Mouse (Mus musculus) embryonic facial prominence, embryonic 14.5 days (tissue): Measurements from ENCODE around the gene Kxd1. TPM values are rescaled to one million over a fixed set of nuclear protein-coding genes. Genes with fewer than 3 reads are reported as not detected.

Source experiments
- ATAC-seq: fragments of 200-750 bp; cut with Nextera tagmentation; 2 replicates; pipeline ENCODE4 v1.8.0; 2017; ENCODE audit warnings: low read depth, moderate number of reproducible peaks, moderate TSS enrichment
- DNase-seq: peaks from one replicate; pipeline ENCODE4 v3.0.0-alpha.2; 2015; ENCODE audit warnings: low spot score
- H3K27ac ChIP-seq: fragments of 300-500 bp; sonication (generic); replicated peaks from 2 replicates; pipeline ENCODE4 v1.5.1; 2014; ENCODE audit warnings: low read depth, mild to moderate bottlenecking, low read length, moderate library complexity
- H3K27me3 ChIP-seq: fragments of 300-500 bp; sonication (generic); replicated peaks from 2 replicates; pipeline ENCODE4 v1.6.1; 2014; ENCODE audit warnings: low read length; ENCODE audit not compliant: control insufficient read depth, insufficient read depth
- H3K36me3 ChIP-seq: fragments of 300-500 bp; sonication (generic); 2 replicates; pipeline ENCODE4 v1.6.1; 2014; ENCODE audit warnings: low read length, mixed read lengths; ENCODE audit not compliant: control insufficient read depth, insufficient read depth
- H3K4me1 ChIP-seq: fragments of 300-500 bp; sonication (generic); 2 replicates; pipeline ENCODE4 v1.6.1; 2014; ENCODE audit warnings: antibody characterized with exemption, low read length; ENCODE audit not compliant: control insufficient read depth, insufficient read depth
- H3K4me2 ChIP-seq: fragments of 300-500 bp; sonication (generic); 2 replicates; pipeline ENCODE4 v1.6.1; 2014; ENCODE audit warnings: low read depth, mild to moderate bottlenecking, low read length, moderate library complexity, mixed read lengths
- H3K4me3 ChIP-seq: fragments of 300-500 bp; sonication (generic); 2 replicates; pipeline ENCODE4 v1.5.1; 2014; ENCODE audit warnings: low read depth, mild to moderate bottlenecking, low read length
- H3K9ac ChIP-seq: fragments of 300-500 bp; sonication (generic); 2 replicates; pipeline ENCODE4 v1.6.1; 2014; ENCODE audit warnings: low read depth, mild to moderate bottlenecking, low read length, moderate library complexity, mixed read lengths
- H3K9me3 ChIP-seq: fragments of 300-500 bp; sonication (generic); 2 replicates; pipeline ENCODE4 v1.6.1; 2016; ENCODE audit warnings: low read length; ENCODE audit not compliant: control insufficient read depth
- WGBS: fragments of 180-500 bp; shearing (Covaris S2); extraction: QIAGEN DNeasy Blood & Tissue Kit; methylation state at CpG from one replicate; pipeline ENCODE4 v1.1.7; 2014; 5-methylcytosine and 5-hydroxymethylcytosine counted together
- polyA plus RNA-seq: library from polyadenylated mRNA; unstranded; fragments of >200 nt; fragmentation: Nextera tagmentation; extraction: Ambion mirVana; gene quantifications from 2 replicates; pipeline ENCODE4 v1.2.1, GENCODE M21; 2014

Kxd1 gene
- polyA plus RNA-seq, 1 experiment from 2014 or later, result 51.0 TPM

DNA sequence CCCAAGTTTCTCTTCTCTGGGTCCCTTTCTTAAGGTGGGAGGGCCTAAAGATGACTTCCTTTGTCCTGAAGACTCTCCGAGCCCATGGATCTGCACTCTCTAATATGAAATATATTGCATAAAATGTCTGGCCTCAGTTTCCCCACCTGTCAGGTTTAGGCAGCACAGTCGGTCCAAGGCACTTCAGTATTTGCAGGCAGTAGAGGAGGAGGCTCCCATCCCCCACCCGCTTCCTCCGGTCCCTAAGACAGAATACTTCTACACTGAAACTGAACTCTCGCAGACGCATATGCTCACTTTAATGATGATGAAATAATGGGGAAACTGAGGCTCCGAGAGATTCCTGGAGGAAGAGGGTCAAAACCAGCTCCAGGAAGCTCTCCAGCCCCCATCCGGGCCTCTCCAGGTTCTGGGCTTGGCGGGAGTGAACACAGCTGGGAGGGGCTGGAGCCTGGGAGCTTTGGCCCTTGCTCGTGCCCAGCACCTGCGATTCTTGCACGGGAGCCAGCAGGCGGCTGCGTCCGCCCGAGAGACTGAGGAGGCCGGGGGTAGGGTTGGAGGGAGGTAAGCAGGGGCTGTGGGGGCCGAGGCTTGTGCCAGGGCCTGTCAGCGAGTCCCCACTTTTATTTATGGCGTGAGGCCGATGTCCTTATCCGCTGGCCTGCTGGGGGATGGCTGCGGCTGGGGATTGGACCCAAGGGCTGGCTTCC lies 25.8 kb downstream of the Kxd1 start:
- Histone ChIP-seq H3K9ac (0 out of 2 replicates have a peak overlapping the region, but pooled peaks have one; percentile 20), H3K36me3 (peaks cover 10% of the 10 kb centered on the region), H3K27ac (no peak overlapping the region), H3K4me3 (no peak overlapping the region), H3K4me2 (peak overlapping the region; percentile 8; the same call in 1 of the 2 replicates), H3K27me3 (peaks cover 37% of the 10 kb centered on the region), H3K4me1 (peaks cover 41% of the 10 kb centered on the region), H3K9me3 (no peaks in the 10 kb centered on the region)
- 26% methylated on average over 12 of the region's 23 CpGs for WGBS
- DNase-seq (peak; percentile 58), ATAC-seq (no peak)

DNA sequence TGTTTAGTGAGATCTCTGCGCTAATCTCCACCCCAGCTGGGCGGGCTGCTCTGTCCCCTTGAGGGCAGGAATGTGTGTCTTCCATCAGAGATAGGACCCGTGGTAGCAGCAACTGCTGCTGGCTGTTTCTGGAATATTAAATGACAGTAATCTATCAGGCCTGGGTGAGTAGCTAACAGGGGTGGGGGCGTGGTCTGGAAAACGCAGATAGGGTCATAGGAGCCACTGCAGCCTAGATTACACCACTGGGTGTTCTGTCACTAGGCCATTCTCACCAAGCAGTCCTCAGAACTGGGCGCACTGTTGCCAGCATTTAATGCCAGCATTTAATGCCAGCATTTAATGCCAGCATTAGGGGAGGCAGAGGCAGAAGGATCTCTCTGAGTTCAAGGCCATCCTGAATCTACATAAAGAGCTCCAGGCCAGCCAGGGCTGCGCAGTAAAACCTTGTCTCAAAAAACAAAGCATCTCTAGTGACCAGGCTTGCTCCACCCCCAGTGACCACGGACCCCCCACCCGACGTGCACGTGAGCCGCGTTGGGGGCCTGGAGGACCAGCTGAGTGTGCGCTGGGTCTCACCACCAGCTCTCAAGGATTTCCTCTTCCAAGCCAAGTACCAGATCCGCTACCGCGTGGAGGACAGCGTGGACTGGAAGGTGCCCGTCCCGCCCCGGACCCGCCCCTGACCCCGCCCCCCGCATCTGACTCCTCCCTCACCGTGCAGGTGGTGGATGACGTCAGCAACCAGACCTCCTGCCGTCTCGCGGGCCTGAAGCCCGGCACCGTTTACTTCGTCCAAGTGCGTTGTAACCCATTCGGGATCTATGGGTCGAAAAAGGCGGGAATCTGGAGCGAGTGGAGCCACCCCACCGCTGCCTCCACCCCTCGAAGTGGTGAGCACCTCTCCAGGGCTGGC lies 27.1 kb downstream of the Kxd1 start:
- no peaks in the 10 kb centered on the region for H3K9me3 ChIP-seq
- DNase-seq (peak; percentile 53), ATAC-seq (no peak)
- H3K4me1 ChIP-seq, result peaks cover 40% of the 10 kb centered on the region
- WGBS, result 15% methylated on average over 35 of the region's 39 CpGs
- no peak overlapping the region; the same call in 1 of the 2 replicates for H3K4me3 ChIP-seq
- peak overlapping the region; percentile 31 for H3K4me2 ChIP-seq
- no peak overlapping the region for H3K27ac ChIP-seq
- peaks cover 10% of the 10 kb centered on the region for H3K36me3 ChIP-seq
- H3K27me3 ChIP-seq, result peaks cover 41% of the 10 kb centered on the region
- no peak overlapping the region for H3K9ac ChIP-seq

DNA sequence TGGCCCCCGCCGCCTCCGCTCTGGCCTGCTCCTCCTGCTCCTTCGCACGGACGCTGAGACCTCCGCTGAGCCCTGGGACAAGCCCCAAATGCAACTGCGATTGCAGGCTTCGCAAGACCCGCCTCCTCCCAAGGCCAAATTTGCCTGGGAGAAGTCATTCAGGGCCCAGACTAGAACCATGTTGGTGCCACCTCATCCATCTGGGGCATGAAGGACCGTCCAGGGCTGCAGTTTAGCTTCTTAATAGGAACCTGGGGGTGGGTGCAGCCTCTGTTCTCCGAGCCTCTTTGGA lies 32.0 kb downstream of the Kxd1 start:
- peaks cover 36% of the 10 kb centered on the region for H3K4me1 ChIP-seq
- peak overlapping the region; percentile 81 for H3K4me2 ChIP-seq
- peak overlapping the region; percentile 71 for H3K9ac ChIP-seq
- no peaks in the 10 kb centered on the region for H3K36me3 ChIP-seq
- H3K9me3 ChIP-seq, result no peaks in the 10 kb centered on the region
- DNase-seq, result no peak
- H3K4me3 ChIP-seq, result peak overlapping the region; percentile 56
- no peak overlapping the region for H3K27ac ChIP-seq
- peaks cover 63% of the 10 kb centered on the region for H3K27me3 ChIP-seq
- no peak for ATAC-seq
- 8% methylated on average over 9 of the region's 12 CpGs for WGBS

DNA sequence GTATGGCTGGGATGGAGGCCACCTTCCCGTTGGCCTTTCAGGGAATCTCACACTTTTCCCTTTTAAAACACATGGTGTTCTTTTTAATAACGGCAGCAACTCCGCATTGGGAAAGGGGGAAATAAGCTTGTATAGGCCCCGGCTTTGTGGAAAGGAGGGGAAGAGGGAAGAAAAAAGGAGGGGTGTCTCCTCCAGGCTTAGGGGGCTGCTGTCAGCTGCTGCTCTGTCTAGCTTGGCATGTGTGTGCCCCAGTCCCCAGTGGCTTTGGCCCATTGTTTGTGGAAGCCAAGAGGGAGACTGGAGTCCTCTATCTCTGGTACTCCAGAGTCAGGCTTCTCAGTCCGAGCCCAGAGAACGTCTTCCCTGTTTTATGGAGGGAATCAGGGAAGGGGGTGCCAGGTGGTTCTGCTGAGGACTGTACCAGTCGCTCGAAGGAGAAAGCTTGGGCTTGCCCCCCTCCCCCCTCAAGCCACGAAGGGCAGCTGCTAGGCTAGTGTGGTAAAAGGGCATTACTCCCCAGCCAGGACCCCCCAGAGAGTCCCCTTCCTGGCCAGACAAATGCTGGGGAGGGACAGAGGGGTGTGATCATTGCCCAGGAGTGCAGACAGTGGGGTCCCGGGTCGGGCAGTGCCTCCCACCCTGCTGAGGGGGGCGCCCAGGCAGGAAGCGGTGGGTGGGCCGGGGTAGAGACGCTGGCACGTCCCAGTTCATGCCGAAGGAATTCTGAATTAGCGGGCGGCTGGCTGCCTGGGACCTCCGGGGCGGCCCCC lies 32.6 kb downstream of the Kxd1 start:
- H3K9me3 ChIP-seq, result no peaks in the 10 kb centered on the region
- no peak for DNase-seq
- peak overlapping the region; percentile 56 for H3K4me3 ChIP-seq
- 4% methylated on average over 15 of the region's 21 CpGs for WGBS
- H3K27me3 ChIP-seq, result peaks cover 64% of the 10 kb centered on the region
- H3K9ac ChIP-seq, result peak overlapping the region; percentile 71
- no peaks in the 10 kb centered on the region for H3K36me3 ChIP-seq
- peak overlapping the region; percentile 49; the same call in 1 of the 2 replicates for H3K27ac ChIP-seq
- H3K4me1 ChIP-seq, result peaks cover 36% of the 10 kb centered on the region
- H3K4me2 ChIP-seq, result peak overlapping the region; percentile 81
- peak; percentile 5; the same call in 1 of the 2 replicates for ATAC-seq

DNA sequence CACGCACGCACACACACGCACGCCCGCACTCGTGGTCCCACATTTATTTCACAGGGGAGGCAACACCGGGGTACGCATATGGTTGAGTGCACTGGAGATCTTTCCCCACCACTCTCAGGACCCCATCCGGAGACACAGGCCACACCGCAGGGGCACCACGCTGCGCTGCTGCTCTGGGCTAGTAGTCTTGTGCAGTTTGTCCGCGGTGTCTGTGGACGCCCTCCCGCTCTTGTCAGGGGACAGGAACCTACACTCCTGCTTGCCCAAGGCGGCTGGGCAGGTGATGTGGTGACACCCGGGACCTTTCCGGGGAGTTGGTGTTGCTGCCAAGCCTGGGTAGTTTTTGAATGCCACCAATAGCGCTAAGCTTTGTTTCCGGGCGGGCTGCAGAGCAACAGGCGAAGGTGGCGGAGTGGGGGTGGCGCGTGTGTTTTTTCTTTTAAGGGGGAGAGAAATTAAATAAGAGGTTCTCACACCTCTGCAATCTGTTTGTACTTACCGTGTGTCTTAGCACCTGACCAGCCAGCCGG lies 33.3 kb downstream of the Kxd1 start:
- H3K27ac ChIP-seq, result no peak overlapping the region; the same call in 1 of the 2 replicates
- peak overlapping the region; percentile 81 for H3K4me2 ChIP-seq
- no peaks in the 10 kb centered on the region for H3K36me3 ChIP-seq
- H3K9me3 ChIP-seq, result no peaks in the 10 kb centered on the region
- WGBS, result 3% methylated on average over 22 of the region's 28 CpGs
- peak overlapping the region; percentile 71 for H3K9ac ChIP-seq
- no peak for ATAC-seq
- H3K4me1 ChIP-seq, result peaks cover 37% of the 10 kb centered on the region
- H3K4me3 ChIP-seq, result peak overlapping the region; percentile 56
- DNase-seq, result no peak
- H3K27me3 ChIP-seq, result peaks cover 71% of the 10 kb centered on the region

DNA sequence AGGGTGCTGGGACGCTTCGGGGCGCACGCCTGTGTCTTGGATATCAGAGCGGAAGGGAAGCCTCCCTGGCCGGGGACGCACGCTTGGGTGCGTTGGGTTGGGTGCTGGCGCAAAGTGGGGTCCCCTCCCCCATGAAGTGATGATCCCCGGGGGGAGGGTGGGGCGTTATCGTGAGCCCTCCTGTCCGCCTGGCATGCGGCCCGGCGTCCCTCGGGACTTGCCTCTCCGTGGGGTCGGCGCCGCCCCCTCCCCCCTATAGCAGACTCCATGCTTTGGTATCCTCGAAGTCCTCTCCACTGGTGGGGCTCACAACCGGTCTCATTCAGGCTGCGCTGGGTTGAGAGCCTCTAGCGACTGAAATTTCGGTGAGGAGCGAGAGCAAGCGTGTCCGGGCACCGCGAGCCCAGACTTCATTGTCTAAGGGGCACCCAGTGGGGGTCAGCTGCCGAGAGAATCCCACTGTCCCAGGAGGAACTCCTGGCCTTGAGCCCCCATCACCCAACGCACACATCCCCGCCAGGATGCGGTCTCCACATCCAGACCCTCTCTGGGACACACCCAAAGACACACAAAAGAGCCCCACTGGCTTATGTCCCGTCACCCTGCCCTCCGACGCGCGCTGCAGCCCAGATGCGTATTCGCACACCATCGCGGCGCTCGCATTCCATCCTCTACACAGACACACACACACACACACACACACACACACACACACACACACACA lies 33.9 kb downstream of the Kxd1 start:
- H3K4me1 ChIP-seq, result peaks cover 41% of the 10 kb centered on the region
- ATAC-seq (no peak), DNase-seq (no peak)
- peak overlapping the region; percentile 81 for H3K4me2 ChIP-seq
- peak overlapping the region; percentile 56 for H3K4me3 ChIP-seq
- H3K27ac ChIP-seq, result peak overlapping the region; percentile 77
- WGBS, result 0% methylated on average over 27 of the region's 47 CpGs
- peaks cover 78% of the 10 kb centered on the region for H3K27me3 ChIP-seq
- peak overlapping the region; percentile 71 for H3K9ac ChIP-seq
- no peaks in the 10 kb centered on the region for H3K9me3 ChIP-seq
- no peaks in the 10 kb centered on the region for H3K36me3 ChIP-seq

DNA sequence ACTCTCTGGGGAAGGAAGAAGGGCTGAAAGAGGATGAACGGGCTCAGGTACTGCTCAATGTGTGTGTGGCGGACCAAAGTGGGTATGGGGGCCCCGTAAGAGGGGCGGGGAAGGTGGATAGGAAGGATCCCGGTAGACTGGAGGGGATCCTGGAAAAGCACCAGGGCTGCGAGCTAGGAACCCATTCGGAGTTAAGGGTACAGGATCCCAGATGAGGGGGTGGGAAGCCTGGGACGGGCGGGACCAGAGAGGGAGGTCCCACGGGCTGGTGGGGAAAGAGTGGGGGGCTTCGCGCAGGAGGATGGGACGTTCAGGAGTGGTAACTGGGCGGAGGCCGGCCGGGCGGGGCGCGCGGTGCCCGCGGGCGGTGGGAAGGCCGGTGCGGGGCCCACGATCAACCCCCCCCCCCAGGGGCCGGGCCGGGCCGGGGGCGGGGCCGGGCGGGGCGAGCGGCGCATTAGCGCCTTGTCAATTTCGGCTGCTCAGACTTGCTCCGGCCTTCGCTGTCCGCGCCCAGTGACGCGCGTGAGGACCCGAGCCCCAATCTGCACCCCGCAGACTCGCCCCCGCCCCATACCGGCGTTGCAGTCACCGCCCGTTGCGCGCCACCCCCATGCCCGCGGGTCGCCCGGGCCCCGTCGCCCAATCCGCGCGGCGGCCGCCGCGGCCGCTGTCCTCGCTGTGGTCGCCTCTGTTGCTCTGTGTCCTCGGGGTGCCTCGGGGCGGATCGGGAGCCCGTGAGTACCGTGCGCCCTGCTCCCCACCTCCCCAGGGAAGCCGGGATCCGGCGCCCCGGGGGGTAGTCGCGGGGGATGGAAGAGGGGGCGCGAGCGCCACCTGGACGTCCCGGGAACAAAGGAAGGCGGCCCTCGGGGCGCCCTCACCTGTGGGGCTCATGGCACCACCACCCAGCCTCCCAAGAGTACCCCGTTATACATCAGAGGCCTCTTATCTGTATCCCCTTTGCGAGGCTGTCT lies 34.8 kb downstream of the Kxd1 start, which contains the start of gene Crlf1:
Crlf1 (plus strand) TSS at position 495 of the 977 bp plus-strand sequence.
- peak; percentile 30 for ATAC-seq
- peak within 1 kb of the TSS; percentile 77 for H3K27ac ChIP-seq
- peak within 1 kb of the TSS; percentile 56 for H3K4me3 ChIP-seq
- H3K4me2 ChIP-seq, result peak within 1 kb of the TSS; percentile 81
- H3K4me1 ChIP-seq, result peaks cover 50% of the 10 kb centered on the region
- peak within 1 kb of the TSS; percentile 71 for H3K9ac ChIP-seq
- no peaks in the 10 kb centered on the region for H3K9me3 ChIP-seq
- no peaks in the 10 kb centered on the region for H3K36me3 ChIP-seq
- 0% methylated on average over 22 of the region's 93 CpGs for WGBS
- peaks cover 81% of the 10 kb centered on the region for H3K27me3 ChIP-seq
- no peak for DNase-seq
